Mouse (Mus musculus) retina, embryonic 14.5 days (tissue): Measurements from ENCODE around the gene Syk.

Experiments used
- DNase-seq: peaks from one replicate; pipeline ENCODE4 v3.0.0-alpha.2; 2015; ENCODE audit warnings: low spot score

Gene Syk

DNA sequence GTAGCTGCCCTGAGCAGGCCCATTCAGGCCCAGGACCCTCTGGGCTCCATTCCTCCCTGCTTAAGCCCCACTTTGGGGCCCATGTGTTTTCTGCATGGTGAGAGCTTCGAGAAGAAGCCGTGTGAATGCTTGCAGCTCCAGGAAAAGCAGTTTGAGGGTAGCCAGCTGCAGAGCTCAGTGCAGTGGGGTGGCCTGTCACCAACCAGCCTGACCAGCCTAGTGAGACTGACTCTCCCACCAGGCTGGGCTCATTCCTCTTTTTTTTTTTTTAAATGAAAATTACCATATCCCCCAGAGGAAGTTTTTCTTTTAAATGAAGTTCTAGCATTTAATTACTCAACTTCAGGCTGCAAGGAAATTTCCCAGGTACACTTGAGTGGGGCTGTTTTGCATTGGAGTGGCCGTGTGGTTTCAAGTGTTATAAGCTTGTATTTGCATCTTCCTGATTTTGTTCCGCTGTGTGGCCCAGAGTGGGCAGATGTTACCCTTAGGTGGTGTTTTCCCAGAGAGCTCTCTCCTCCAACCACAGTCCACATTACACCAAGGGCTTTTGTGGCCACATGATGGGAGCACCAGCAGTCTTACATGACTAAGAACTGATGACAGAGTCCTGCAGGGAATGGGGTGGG, 17.2 kb downstream of the Syk start:
- no peak for DNase-seq

DNA sequence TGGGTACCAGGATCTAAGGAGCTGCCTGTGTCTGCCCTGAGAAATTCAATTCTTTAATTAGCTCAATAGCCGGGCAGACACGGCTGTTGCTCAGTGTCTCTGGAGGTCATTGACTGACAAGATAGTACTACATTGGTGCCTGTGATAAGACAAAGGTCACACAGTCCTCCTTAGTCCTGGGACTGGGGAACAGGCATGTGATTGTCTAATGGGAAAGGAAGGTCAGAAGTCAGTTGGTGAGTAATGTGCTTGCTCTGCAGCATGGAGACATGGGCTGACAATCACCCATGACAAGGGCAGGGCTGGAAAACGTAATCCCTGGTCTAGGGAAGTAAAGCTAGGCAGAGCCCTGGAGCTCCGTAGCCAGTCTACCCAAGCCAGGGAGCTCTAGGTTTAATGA, 19.8 kb downstream of the Syk start:
- DNase-seq, result no peak

DNA sequence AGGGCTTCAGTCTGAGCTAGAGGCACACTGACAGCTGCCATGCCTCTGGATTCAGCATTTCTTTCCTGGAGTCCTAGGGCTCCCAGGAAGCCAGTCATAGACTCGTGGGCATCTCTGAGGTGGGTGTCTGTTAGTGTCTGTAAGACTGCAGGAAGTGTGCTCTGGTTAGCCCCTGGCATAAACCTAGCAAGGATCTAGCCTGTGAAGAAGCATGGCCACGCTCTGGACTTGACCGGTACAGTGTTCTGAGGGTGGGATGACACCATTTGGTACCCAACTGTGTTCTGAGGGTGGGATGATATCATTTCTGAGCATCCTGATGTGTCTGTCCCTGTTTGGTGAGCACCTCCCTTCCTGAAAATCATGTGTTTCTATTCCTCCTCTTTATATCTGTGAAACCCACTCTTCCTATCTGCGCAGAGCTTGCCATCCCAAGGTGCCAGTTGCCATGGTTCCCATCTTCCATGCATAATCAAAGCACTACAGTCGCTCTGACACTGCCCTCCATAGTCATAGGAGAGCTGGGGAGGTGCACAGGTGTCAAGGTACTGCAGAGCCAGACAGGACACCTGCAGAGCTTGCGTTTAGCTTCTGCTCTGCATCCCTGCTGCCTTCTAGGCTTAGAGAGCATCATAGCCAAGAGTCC, 20.9 kb downstream of the Syk start:
- no peak for DNase-seq

DNA sequence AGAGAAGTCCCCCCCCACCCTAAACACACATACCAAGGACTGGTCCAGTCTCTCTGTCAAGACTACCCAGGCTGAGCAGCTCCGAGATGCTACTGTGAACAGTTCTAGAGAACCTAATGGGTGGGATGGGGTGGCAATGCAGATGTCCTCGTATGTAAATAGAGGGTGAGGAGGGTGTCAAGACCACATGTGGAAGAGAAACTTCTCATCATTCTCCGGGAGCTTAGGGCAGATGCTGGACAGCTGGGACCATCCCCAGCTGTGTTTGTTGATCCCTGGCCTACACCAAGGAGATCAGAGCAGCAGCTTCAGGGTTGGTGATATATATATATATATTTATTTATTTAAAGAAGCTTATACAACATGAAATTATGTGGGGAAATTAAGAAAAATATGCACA, 22.0 kb downstream of the Syk start:
- no peak for DNase-seq

DNA sequence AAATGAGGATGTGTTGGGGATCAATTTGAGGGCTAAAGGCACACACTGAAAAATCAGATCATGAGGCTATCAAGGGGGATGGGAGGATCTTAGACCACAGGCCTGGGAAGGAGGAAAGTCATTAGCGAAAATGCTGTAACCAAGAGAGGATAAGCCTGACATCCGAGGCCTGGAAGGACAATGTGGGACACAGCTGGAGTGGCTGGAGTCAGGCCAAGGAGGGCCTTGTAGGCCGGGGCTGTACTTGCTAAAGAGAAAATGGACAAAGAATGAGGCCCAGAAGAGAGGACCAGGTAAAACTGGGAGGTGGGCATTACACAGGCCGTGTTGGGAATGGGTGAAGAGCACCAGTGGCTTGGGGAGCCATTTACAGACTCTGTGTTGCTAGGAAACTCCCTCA, 22.9 kb downstream of the Syk start:
- no peak for DNase-seq

DNA sequence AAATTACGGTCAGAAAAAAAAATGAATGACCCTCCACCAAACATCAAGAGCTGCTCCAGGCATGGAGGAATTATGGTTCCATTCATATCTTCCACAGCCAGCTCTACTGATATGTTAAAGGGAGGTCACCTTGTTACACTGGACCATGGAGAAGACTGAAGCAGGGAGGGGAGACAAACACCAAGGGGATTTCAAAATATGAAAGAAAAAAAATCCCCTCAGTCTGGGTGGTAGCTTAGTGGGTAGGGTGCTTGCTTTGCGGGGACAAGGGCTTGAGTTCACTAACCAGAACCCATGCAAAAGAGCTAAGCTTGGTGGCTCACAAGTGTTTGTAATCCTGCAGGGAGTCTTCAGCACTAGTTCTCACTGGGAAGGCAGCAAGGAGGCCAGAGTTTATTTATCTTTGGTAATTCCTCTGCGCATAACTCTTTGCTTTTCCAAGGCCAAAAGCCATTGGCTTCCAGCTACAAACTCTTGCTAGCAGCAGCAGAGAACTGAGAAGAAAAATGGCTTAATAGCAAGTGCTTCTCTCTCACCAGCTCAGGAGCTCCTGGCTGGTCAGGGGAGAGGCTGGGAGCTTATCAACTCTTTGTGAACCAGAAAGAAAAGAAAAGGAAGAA, 23.8 kb downstream of the Syk start:
- no peak for DNase-seq

DNA sequence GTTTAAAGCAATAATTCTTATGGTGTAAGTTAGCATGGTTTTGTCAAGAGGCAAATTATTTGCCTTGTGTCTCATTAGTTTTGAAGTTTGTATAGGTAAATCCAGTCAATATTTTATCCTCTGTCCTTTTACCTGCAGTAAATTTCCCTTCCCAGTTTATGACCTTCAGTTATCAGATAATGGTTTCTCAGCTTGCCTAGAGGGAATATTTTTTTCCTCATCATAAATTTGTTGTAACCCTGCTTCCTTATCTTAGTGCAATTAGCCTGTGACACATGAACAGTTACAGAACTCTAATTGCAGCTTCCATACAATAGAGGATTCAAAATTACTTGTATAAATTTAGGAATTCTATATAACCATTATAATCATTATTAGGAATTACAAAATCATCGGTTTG, 25.0 kb downstream of the Syk start:
- DNase-seq, result no peak

DNA sequence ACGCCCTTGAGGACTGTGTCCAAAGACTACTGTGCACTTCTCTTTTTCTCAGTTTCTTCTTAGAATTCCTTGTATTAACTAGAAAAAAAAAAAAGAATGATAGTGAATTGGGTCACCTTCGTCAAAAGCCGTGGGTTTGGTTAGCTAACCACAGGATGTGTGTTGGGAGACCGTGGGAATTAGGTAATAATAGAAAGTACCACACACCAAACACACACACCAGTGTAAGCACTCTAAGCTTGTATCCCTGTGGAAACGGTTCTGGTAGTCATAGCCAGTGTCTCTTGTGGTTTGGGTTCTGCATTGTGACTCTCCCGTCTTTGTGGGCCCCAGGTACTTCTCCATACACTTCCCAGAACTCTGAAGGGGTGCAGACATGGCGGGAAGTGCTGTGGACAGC, 27.5 kb downstream of the Syk start:
- no peak for DNase-seq

DNA sequence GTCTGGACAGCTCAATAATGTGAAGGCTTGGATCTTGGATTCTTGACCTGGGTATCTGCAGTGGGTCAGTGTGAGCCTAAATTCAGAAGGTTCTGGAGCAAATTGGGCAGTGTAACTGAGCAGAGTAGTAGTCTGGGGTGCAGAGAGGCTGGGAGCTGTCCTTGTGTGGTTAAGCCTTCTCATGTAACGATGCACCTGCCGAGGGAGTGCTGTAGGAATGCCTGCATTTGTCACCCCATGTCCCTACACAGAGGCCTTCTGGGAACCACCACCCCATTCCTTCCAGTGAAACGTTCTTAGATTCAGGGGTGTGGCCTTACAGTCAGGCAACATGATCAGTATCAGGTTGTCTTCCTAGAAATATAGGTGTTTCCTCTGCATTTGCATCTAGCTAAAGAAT, 30.3 kb downstream of the Syk start:
- DNase-seq, result no peak

DNA sequence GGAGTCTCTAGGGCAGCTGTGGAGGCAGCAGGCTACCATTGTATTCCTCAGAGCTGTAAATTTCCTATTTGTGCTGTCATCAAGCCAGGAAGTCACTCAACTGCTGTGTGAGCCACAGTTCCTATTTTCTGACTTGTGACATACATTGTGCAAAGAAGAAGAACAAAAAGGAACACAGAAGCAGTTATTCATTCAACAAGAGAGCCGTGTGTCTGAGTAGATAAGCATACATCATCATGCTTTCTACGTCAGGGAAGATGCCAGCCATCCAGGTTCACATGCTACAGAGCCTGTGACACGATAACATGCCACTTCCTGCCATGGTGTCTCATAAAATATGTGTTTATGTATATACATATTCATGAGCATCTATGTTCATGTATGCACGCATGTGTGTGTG, 32.1 kb downstream of the Syk start:
- no peak for DNase-seq

DNA sequence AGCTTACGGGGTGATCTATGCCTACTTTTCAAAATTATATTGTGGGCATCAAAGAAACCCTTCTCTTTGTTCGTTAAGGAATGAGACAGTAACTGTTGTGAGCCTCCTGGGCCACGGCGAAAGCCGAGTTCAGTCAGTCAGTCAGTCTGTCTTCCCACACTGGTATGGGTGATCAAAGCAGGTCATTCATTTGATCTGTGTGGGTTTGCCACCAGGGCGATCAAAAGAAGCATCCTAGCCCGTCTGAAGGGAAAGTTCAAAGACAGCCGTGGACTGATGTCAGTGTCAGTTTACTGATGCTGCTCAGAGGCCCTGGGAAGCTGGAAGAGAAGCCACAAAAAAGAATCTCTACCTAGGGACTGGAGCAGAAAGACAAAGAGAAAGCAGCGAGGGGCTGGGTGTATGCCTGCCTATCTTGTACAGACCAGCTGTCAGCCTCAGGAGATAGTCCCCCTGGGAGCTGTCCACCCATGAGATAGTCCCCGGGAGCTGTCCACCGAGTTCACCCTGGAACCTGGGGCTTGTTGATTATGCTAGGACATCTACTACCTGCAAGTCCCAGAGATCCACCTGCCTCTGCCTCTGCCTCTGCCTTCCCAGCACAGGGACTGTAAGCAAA, 34.2 kb downstream of the Syk start:
- no peak for DNase-seq

DNA sequence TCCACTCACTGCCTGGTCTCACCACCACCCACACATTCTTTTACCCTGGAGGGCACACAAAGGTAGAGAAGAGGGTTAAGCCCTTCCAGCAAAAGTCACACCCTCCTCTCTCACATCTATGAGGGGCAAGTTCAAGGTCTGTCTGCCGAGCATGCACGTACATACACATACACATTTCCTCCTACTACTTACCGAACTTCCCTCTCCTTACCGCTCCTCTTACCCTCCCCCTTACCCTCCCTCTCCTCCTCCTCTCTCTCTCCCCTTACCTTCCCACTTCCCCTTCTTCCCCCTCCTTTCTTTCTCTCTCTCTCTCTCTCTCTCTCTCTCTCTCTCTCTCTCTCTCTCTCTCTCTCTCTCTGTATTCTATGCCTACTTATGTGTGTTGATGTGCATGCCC, 35.6 kb downstream of the Syk start:
- DNase-seq, result no peak

DNA sequence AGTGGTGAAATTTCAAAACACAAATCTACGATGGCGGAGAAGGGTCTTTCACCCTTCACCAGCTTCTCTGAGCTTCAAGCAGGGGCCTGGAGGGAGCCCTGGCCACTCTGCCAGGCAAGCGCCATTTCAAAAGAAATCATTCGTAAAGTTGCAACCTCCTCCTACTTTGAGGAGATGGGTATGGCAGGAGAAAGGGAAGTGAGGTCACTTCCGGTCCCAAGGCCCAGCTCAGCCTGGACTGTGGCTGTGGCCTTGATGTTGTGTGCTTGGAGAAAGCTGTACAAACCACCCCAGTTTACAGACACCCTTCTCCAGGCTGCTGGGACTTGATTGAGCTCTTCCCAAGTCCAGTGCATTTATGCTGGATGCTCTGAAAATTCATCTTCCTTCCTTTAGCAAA, 36.5 kb downstream of the Syk start:
- DNase-seq, result no peak

DNA sequence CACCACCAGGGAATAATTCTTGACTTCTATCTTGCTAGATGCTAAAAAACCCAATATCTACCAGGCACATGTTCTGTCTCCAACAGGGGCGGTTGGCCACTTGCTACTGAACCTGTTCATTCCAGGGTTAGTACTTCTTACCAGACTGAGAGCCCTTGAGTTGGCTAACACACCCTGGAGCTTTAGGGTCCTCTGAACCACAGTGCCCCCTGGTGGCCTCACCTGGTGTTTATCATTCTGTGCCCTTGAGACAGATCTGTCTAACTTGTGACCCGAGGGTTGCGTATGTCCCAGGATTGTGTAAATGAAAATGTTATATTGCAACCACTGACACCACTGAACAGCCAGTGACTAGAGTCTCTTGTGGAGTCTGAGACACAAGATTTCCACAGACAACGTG, 41.1 kb downstream of the Syk start:
- peak; percentile 83 for DNase-seq

DNA sequence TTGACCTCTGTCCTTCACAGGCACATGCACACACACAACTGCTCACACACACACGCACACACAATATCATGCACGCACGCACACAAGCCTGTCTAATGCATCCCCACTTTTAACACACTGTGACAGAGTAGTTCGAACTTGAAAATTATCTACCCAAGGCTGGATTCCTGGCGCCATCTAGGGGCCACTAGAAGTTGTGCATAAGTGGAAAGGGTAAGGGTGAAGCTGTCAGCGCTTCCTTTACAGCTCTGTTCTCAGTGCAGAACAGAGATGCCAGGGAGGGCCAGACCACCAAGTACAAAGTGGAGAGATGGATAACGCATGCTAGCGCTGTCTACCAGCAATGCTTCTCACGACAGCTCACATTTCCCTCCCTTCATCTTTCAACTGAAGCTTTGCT, 45.6 kb downstream of the Syk start:
- peak; percentile 79 for DNase-seq

DNA sequence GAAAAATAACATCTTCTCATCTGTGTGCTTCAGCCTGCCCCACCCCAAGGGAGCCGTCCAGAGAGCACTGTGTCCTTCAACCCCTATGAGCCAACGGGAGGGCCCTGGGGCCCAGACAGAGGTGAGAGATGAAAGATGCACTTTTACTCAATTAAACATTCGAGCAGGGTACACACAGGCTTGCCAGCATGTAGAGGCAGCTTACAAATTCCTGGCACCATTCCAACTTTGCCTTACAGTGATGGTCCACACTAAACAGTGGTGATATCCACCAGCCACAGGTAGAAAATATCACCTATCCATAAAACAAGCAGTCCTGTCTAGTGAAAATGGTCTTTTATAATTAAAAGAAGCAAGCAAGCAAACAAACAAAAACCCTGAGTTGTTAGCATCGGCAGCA, 48.7 kb downstream of the Syk start:
- DNase-seq, result no peak

DNA sequence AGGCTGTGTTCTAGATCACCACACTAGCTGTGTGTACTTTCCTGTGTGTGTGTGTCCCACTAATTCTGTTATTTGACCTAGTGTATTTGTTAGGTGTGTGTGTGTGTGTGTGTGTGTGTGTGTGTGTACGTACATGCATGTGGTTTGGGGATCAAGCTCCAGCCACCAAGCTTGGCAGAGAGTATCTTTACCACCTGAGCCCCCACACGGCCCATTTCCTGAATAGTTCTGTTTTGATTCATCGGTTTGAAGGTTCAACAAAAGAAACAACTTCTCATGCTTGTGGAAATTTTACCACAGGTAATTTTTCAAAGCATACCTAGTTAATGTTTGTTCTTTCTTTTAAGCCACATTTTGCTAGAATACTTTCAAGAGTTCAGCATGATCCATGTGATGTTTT, 52.5 kb downstream of the Syk start:
- DNase-seq, result no peak

DNA sequence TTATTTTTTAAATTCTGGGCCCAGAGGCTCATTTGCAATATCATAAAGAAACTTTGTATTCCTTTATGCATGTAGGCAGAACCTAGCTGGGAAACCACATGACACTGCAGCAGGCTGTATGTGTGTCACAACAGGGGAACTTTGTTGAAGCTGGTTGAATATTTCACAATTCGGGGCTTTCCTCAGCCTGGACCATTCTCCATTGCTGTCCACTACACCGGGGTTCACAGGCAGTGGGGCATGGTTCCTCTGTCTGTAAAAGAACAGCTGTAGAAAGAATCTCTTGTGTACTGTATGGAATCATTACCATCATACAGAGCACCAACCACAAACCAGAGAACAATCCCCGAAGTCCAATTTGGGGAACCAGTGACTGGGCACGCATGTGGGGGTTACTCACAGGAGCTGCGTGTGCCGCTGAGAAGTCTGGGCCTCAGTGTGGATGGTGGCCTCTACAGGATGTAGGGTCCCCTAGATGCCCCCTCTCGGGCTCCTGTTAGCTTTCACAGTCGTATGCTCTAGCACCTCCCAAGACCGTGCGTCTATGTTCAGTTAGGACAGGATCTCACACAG, 53.3 kb downstream of the Syk start:
- DNase-seq, result no peak

DNA sequence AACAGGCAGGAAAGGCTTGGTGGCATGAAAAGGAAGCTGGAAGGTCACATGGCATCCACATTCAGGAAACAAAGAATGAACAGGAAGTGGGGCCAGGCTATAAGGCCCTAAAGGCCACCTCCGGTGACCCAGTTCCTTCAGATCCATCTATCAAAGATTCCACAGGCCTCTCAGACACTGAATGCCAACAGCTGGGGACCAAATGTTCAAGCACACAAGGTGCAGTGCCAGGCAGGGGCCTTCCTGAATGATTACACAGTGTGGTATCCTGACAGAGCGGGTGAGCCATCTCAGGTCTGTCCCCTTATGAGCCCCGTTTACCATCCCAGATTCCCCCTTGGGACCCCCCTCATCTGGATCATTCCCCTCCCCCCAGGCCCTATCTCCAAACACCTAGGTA, 63.6 kb downstream of the Syk start:
- DNase-seq, result no peak

DNA sequence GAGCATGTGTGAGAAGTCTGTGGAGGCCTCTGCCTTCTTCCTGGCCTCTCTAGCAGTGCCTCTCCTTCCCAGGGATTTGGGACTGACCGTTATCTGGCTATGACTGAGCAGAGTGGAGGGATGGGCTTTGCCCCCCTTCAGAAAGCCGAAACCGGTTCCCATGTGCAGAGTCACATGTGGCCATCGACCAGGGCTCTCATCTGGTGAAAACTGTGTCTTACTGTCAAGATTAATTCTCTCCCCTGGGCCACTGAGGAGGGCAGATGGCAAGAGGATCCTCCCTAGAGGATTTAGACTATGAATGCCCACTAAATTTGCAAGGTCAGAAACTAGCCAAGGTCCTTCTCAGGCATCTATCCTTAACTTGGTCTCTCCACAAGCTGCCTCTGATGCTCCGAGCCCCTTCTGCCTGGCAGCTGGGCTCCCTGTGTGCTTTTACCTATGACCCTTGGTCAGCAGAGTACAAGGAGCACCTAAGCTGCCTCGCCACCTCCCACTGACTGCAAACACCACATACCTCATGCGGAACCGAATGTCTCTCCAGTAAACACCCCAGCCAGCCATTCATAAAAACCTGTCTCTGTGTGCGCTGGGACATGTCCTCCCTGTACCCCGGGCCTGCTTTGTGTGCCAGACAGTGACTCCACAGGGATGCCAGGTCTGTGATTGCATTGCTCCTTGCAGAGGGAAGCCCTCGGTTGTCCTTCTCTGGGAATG, 65.2 kb downstream of the Syk start:
- DNase-seq, result peak; percentile 57

DNA sequence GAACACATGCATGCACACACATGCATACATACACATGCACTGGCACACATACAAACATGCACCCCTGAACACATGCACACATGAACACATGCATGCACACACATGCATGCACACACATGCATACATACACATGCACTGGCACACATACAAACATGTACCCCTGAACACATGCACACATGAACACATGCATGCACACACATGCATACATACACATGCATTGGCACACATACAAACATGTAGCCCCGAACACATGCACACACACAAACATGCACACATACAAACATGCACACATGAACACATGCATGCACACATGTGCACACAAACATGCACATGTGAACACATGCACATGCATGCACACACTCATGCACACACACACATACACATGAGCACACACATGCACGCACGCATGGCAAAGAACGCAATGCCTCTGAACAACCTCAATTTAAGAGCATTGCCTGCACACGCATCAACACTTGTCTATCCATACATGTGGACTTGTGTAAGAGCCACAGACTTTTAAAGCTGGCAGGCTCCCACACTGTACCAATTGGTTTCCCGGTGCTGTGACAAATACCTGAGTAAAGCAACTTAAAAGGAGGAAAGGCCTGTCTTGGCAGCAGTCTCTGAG, 66.9 kb downstream of the Syk start:
- DNase-seq, result no peak
